Mouse (Mus musculus) erythroblast, embryonic 14.5 days (primary cell): ENCODE results near the gene Stra6l.

Experiments
- GATA1 ChIP-seq: IDR thresholded peaks from 2 replicates; pipeline ENCODE4 v1.6.1; 2012; ENCODE audit warnings: low read length, inconsistent platforms, mixed read lengths
- TAL1 ChIP-seq: IDR thresholded peaks from 3 replicates; pipeline ENCODE4 v1.6.1; 2012; ENCODE audit warnings: low read length, inconsistent platforms, mixed read lengths

- TF ChIP-seq GATA1 (no peak), TAL1 (no peak)
These were observed 68.6 kb downstream of the Stra6l start for GRCm38 (mm10) chr4:45917091-45917490.
